Mouse (Mus musculus): ENCODE results near the gene Gm5767. TPM values are rescaled to one million over a fixed set of nuclear protein-coding genes. Genes with fewer than 3 reads are reported as not detected.

The Gm5767 gene
- polyA plus RNA-seq, 1 experiment: 0.16 TPM

DNA sequence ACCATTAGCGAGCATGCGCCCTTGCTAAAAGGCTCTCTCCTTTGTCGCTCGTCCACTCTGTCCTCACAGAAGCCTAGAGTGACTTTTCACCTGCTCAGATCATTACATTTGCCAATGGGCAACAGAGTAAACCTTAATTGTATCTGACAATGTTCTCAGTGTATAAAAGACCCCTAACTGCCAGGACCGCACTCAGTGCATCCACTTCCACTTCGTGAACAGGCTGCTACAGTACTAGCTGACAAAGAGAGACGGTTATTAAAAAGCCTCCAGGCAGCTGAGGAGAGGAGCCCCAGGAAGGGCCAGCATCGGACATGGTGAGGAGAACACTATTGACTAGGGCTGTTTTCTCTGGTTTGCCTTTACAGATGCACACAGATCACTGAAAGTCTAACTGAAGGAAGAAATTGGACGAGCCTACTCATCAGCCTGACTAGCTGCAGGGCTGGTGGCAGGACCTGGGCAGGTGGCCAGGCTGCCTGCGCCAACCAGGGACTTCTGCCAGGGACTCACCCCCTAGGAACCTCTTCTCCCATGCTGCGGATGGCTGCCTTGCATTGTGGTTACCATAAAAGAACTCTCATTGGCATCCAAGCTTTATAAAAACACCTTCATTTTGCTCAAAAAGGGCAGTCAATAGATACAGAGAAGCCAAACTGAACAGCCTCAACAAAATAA lies 9.5 kb downstream of the Gm5767 start:
- Histone ChIP-seq H3ac (ENCODE audit: control insufficient read depth, insufficient read length) (no peak overlapping the region), H3K4me2 (ENCODE audit: low read depth) (no peak overlapping the region), H3K4me3 (no peak overlapping the region), H3K79me2 (ENCODE audit: control insufficient read depth, insufficient read depth) (no peaks in the 10 kb centered on the region), H3K36me3 (ENCODE audit: control insufficient read depth, insufficient read depth) (peaks cover 39% of the 10 kb centered on the region), H3K27me3 (ENCODE audit: control insufficient read depth, insufficient read depth, insufficient read length) (no peaks in the 10 kb centered on the region)
- TF ChIP-seq POLR2A (IDR thresholded peaks at IDR 0.05; ENCODE audit: insufficient read length, low read depth) (no peak), POLR2AphosphoS2 (IDR thresholded peaks at IDR 0.05; ENCODE audit: insufficient read length, low read depth) (no peak), TCF12 (IDR thresholded peaks at IDR 0.05; ENCODE audit: insufficient read depth, poor library complexity, severe bottlenecking) (no peak), MAX (IDR thresholded peaks at IDR 0.05; ENCODE audit: low read depth) (no peak), MYOG (IDR thresholded peaks at IDR 0.05; ENCODE audit: control insufficient read depth in 1 of 3, insufficient read depth in 1 of 3, insufficient read length in 2 of 3, low read depth in 2 of 3) (no peak), TCF3 (IDR thresholded peaks at IDR 0.05; ENCODE audit: insufficient read length, low read depth) (no peak), CEBPB (IDR thresholded peaks at IDR 0.05; ENCODE audit: insufficient read depth, poor library complexity, severe bottlenecking) (no peak), REST (IDR thresholded peaks at IDR 0.05; ENCODE audit: insufficient read depth, insufficient read length) (no peak), SRF (IDR thresholded peaks at IDR 0.05; ENCODE audit: control insufficient read depth, insufficient read length, low read depth) (no peak), USF1 (IDR thresholded peaks at IDR 0.05; ENCODE audit: low read depth) (no peak), MYOD1 (IDR thresholded peaks at IDR 0.05; ENCODE audit: control insufficient read depth in 1 of 3, insufficient read length in 2 of 3, low read depth in 2 of 3) (no peak), E2F4 (IDR thresholded peaks at IDR 0.05; ENCODE audit: insufficient read depth) (no peak)

DNA sequence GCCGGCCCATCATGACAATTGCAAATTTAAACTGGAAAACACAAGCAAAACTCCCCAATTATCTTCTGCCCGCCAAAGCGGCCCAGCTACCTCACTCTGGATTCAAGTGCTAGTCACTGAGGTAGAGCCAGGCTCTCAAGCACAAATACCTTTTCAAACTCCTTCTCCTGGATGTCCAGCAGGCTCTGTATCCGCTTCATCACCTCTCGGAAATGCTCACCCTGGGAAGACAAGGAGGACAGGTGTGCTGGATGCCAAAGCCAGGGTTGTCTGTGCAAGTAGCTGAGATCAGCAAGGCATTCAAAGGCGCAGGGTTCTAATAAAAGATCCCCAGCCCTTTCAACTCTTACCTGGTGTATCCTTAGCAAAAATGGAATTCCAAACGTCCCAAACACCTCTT lies 10.6 kb downstream of the Gm5767 start:
- TF ChIP-seq USF1 (IDR thresholded peaks at IDR 0.05; ENCODE audit: low read depth) (no peak), POLR2A (IDR thresholded peaks at IDR 0.05; ENCODE audit: insufficient read length, low read depth) (no peak), POLR2AphosphoS2 (IDR thresholded peaks at IDR 0.05; ENCODE audit: insufficient read length, low read depth) (no peak), CEBPB (IDR thresholded peaks at IDR 0.05; ENCODE audit: insufficient read depth, poor library complexity, severe bottlenecking) (no peak)
- peaks cover 44% of the 10 kb centered on the region for H3K36me3 ChIP-seq (ENCODE audit: control insufficient read depth, insufficient read depth)
- H3K27me3 ChIP-seq (ENCODE audit: control insufficient read depth, insufficient read depth, insufficient read length): no peaks in the 10 kb centered on the region

DNA sequence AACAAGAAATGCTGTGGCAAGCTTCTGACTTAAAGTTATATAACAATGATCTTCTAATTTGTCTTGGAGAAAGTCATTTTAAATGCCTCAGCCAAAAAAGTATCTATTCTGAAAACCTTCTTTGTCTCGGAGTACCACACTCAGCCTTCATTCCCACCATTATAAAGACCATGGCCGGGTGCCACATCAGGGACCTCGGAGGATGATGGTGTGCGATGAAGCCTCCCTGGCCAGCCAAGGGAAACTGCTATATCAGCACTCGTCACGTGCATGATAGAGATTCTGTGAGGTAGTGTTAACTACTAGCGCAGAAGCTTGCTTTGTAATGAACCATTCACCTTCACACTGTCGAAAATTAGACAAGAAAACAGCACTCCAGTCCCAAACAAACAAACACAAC lies 19.0 kb downstream of the Gm5767 start:
- Histone ChIP-seq H3K79me2 (ENCODE audit: control insufficient read depth, insufficient read depth) (no peaks in the 10 kb centered on the region), H3K4me2 (ENCODE audit: low read depth) (no peak overlapping the region), H3K27me3 (ENCODE audit: control insufficient read depth, insufficient read depth, insufficient read length) (no peaks in the 10 kb centered on the region), H3K36me3 (ENCODE audit: control insufficient read depth, insufficient read depth) (peaks cover 81% of the 10 kb centered on the region), H3K4me3 (no peak overlapping the region), H3ac (ENCODE audit: control insufficient read depth, insufficient read length) (no peak overlapping the region)
- TF ChIP-seq POLR2AphosphoS2 (IDR thresholded peaks at IDR 0.05; ENCODE audit: insufficient read length, low read depth) (no peak), POLR2A (IDR thresholded peaks at IDR 0.05; ENCODE audit: insufficient read length, low read depth) (no peak), MYOD1 (IDR thresholded peaks at IDR 0.05; ENCODE audit: control insufficient read depth in 1 of 3, insufficient read length in 2 of 3, low read depth in 2 of 3) (no peak), MYOG (IDR thresholded peaks at IDR 0.05; ENCODE audit: control insufficient read depth in 1 of 3, insufficient read depth in 1 of 3, insufficient read length in 2 of 3, low read depth in 2 of 3) (no peak), TCF12 (IDR thresholded peaks at IDR 0.05; ENCODE audit: insufficient read depth, poor library complexity, severe bottlenecking) (no peak), TCF3 (IDR thresholded peaks at IDR 0.05; ENCODE audit: insufficient read length, low read depth) (no peak), REST (IDR thresholded peaks at IDR 0.05; ENCODE audit: insufficient read depth, insufficient read length) (no peak), SRF (IDR thresholded peaks at IDR 0.05; ENCODE audit: control insufficient read depth, insufficient read length, low read depth) (no peak), E2F4 (IDR thresholded peaks at IDR 0.05; ENCODE audit: insufficient read depth) (no peak), CEBPB (IDR thresholded peaks at IDR 0.05; ENCODE audit: insufficient read depth, poor library complexity, severe bottlenecking) (no peak), USF1 (IDR thresholded peaks at IDR 0.05; ENCODE audit: low read depth) (no peak), MAX (IDR thresholded peaks at IDR 0.05; ENCODE audit: low read depth) (no peak)

More for the DNA sequence above, 10.6 kb downstream of the Gm5767 start:
- Histone ChIP-seq H3K4me2 (ENCODE audit: low read depth) (no peak overlapping the region), H3K4me3 (no peak overlapping the region), H3ac (ENCODE audit: control insufficient read depth, insufficient read length) (no peak overlapping the region), H3K79me2 (ENCODE audit: control insufficient read depth, insufficient read depth) (no peaks in the 10 kb centered on the region)

DNA sequence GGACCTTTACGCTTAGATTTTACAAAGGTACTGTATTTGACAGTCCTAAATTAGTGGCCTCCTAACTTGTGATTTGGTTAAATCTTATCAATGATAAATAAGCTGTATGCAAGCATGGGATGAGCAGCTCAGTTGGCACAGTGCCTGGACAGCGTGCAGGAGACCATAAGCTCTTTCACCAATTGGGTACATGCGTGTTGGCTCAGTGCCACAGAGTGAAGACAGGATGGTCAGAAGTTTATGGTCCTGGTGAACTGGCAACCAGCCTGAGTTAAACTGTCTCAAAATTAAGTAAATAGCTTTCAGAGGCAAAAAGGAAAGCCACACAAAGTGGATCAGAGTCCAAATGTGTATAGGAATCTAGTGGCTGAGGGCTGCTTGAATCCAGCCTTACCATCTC lies 20.0 kb downstream of the Gm5767 start:
- Histone ChIP-seq H3K4me3 (no peak overlapping the region), H3K4me2 (ENCODE audit: low read depth) (no peak overlapping the region), H3ac (ENCODE audit: control insufficient read depth, insufficient read length) (no peak overlapping the region), H3K79me2 (ENCODE audit: control insufficient read depth, insufficient read depth) (no peaks in the 10 kb centered on the region), H3K36me3 (ENCODE audit: control insufficient read depth, insufficient read depth) (peaks cover 82% of the 10 kb centered on the region), H3K27me3 (ENCODE audit: control insufficient read depth, insufficient read depth, insufficient read length) (no peaks in the 10 kb centered on the region)
- no peak for TF ChIP-seq USF1 (IDR thresholded peaks at IDR 0.05; ENCODE audit: low read depth)
- TF ChIP-seq TCF3 (IDR thresholded peaks at IDR 0.05; ENCODE audit: insufficient read length, low read depth): no peak
- TF ChIP-seq E2F4 (IDR thresholded peaks at IDR 0.05; ENCODE audit: insufficient read depth): no peak
- no peak for TF ChIP-seq SRF (IDR thresholded peaks at IDR 0.05; ENCODE audit: control insufficient read depth, insufficient read length, low read depth)
- no peak for TF ChIP-seq CEBPB (IDR thresholded peaks at IDR 0.05; ENCODE audit: insufficient read depth, poor library complexity, severe bottlenecking)
- TF ChIP-seq MAX (IDR thresholded peaks at IDR 0.05; ENCODE audit: low read depth): no peak

DNA sequence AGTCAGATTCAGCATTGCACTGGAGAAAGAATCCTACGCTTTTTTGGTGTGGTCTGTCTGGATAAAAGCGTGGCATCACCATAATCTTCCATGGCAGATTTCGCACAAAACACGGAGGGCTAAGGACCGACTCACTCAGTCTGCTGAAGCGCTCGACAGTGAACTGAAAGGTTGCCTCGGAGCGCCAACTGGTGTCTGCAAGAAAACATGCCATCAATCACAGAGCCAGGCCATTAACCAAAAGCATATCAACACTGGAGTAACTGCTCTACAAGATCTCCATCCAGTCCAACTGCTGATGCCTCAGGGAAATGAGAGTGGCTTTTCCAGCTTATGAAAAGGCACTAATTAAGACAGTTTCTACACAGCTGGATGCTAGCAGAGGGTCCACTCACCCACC lies 31.4 kb downstream of the Gm5767 start:
- Histone ChIP-seq H3K4me2 (ENCODE audit: low read depth) (no peak overlapping the region), H3K36me3 (ENCODE audit: control insufficient read depth, insufficient read depth) (peaks cover 44% of the 10 kb centered on the region), H3K4me3 (no peak overlapping the region), H3ac (ENCODE audit: control insufficient read depth, insufficient read length) (no peak overlapping the region), H3K79me2 (ENCODE audit: control insufficient read depth, insufficient read depth) (peaks cover 48% of the 10 kb centered on the region), H3K27me3 (ENCODE audit: control insufficient read depth, insufficient read depth, insufficient read length) (no peaks in the 10 kb centered on the region)
- TF ChIP-seq REST (IDR thresholded peaks at IDR 0.05; ENCODE audit: insufficient read depth, insufficient read length) (no peak), SRF (IDR thresholded peaks at IDR 0.05; ENCODE audit: control insufficient read depth, insufficient read length, low read depth) (no peak)
